Mouse (Mus musculus) fat pad, adult 2 months (tissue): ENCODE data around the gene Ccdc65.

Experiments
- DNase-seq: peaks from one replicate; pipeline ENCODE4 v3.0.0-alpha.2; 2011; ENCODE audit warnings: low read depth, low spot score; ENCODE audit errors: extremely low read depth

Gene Ccdc65

GRCm38 (mm10) chr15:98692171-98692715, 15.8 kb upstream of the Ccdc65 start:
- no peak for DNase-seq

GRCm38 (mm10) chr15:98695726-98696125, 12.3 kb upstream of the Ccdc65 start:
- DNase-seq: no peak

DNA sequence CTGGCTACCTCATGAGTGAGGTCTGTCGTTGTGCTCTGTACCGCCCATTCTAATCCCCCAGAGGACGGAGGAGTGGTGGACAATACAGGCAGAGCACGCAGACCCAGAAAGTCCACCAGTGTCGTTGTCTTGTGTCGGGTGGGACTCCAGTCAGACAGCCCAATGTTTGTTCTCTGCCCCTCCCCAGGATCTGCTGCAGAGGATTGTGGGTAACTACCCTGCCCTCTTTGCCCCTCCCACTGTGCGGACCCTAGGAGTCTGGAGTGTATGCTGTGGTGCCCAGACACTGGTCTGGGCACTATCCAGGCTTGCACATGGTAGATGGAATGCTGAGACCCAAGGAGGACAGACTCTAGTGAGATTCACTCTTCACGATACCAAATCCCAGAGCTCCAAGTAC, 11.8 kb upstream of the Ccdc65 start:
- no peak for DNase-seq

- no peak for DNase-seq
Observed at GRCm38 (mm10) chr15:98699190-98700105, 8.6 kb upstream of the Ccdc65 start.

- no peak for DNase-seq
Observed at GRCm38 (mm10) chr15:98704312-98704711, 3.7 kb upstream of the Ccdc65 start.

DNA sequence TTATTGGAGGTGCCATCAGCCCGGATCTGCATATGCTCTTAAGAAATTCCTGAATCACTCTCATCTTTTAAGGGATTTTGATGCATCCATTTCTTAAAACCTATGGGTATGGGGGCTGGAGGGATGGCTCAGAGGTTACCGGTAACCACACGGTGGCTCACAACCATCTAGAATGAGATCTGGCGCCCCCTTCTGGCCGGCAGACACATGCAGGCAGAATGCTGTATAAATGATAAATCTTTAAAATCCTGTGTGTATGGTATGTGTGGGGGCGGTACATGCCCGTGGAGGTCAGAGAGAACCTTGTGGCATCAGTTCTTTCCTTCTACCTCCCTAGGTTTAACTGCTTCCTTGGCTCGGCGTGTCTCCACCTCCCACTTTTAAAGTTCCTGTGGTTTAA, 2.4 kb downstream of the Ccdc65 start:
- no peak for DNase-seq

DNA sequence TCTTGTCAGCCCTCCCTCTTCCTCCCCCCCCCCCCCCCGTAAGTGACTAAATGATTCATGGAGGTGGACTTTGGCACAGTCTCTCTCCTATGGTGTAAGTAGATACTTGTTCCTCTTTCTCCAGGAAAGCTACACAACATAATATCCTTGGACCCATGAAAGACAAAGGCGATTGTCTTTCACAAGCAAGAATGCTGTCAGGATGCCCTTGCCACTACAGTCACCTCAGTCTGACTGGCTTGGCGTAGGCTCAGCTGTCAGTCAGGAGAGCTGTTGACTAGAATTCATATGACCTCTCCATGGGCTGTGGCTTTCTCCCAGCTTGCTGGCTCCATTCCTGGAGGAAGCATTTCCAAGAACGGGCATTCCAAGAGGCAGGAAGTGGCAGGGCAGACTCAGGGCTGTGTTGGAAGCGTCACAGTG, 6.2 kb downstream of the Ccdc65 start:
- DNase-seq: peak; percentile 19

GRCm38 (mm10) chr15:98717301-98717700, 9.3 kb downstream of the Ccdc65 start:
- no peak for DNase-seq

DNA sequence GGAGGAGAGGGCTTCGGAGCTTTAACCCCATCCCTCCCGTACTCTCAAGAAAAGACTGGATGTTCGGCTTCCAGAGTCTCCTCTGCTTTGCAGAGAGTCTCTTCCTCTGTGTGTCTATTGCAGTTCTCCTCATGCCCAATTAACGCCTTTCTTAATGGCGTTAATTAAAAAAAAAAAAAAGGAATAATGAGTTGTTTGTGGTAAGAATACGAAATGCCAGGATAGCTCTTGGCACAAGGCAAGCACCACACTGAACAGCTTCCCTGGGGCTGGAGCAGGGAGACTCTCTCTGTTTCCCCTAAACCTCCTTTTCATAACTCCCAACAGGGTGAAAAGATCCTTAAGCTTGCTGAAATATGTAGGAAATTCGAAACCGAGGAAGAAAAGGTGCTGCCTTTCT, 14.2 kb downstream of the Ccdc65 start:
- no peak for DNase-seq

DNA sequence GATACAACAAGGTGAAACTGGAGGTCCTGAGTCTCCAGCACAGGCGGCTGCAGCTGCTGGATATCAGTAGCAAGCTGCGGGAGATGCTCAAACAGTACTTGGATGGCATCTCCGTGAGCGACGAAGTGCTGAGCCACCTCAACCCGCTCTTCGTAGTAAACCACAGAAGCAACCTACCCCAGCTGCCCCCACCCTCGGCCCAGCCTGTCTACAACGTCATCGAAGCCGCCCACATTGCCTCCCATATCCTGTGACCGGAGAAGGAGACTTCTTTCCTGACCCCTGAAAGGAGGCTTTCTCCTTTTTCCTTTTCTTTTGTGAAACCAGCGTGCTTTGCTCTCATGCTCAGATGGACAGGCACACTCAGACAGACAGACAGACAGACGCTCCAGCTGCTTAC, 14.8 kb downstream of the Ccdc65 start:
- DNase-seq: no peak

GRCm38 (mm10) chr15:98724441-98724840, 16.4 kb downstream of the Ccdc65 start:
- no peak for DNase-seq

DNA sequence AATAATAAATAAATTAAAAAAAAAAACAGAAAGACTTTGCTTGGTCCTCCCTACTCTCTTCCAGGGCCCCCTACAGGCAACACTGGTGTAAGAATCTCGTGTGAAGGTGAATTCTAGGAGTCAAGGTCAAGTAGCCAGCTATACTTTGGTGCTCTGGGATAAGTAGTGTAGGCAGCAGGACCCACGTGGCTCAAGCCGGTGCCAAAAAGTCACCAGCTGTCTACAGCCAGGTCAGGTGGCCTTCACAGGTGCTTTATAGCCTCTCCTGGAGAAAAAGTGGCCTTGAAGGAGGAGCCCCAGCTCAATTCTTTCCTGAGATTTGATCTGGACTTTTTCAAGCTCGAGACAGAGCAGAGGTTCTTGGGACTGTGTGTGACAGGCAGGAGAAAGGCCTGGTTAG, 18.1 kb downstream of the Ccdc65 start:
- DNase-seq: no peak

- DNase-seq: no peak
Observed at GRCm38 (mm10) chr15:98726746-98727145, 18.7 kb downstream of the Ccdc65 start.

- DNase-seq: no peak
Observed at GRCm38 (mm10) chr15:98727443-98728321, 19.7 kb downstream of the Ccdc65 start, which contains the start of gene Fkbp11. Gene Fkbp11 (minus strand): TSS chr15:98728198.

GRCm38 (mm10) chr15:98728366-98728765, 20.4 kb downstream of the Ccdc65 start:
- no peak for DNase-seq

DNA sequence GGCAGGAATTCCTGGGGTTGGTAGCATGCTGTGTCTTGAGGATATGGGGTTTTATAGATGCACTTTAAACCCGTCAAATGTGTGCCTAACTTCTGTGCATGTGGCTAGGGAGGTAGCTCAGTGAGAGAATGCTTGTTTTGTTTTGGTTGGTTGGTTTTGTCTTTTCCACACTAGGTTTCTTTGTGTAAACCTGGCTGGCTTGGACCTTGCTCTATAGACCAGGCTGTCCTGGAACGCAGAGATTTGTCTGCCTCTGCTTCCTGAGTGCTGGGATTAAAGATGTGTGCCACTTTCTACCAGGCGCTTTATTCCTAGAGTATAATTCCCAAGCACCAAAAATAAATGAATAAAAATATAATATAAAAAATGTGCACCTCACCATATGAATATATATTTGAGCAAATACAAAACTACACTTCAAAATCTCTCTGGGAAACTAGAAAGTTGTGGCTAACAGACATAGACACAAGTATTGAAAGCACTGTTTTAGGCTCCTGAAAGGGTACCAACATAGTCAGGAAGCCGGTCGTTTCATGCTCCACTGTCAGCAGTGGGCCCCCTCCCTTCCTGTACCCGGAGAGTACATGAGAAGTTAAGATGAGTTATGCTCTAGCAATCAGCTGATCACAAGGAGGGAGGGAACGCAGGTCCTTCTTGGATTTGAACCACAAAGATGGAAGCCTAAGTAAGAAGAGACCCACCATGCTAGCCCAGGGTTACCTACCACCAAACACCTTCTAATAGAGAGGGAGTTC, 22.0 kb downstream of the Ccdc65 start:
- no peak for DNase-seq

- no peak for DNase-seq
Observed at GRCm38 (mm10) chr15:98730790-98731189, 22.8 kb downstream of the Ccdc65 start.

GRCm38 (mm10) chr15:98732006-98732531, 24.1 kb downstream of the Ccdc65 start:
- no peak for DNase-seq

- DNase-seq: no peak
Observed at GRCm38 (mm10) chr15:98733370-98733769, 25.4 kb downstream of the Ccdc65 start.

DNA sequence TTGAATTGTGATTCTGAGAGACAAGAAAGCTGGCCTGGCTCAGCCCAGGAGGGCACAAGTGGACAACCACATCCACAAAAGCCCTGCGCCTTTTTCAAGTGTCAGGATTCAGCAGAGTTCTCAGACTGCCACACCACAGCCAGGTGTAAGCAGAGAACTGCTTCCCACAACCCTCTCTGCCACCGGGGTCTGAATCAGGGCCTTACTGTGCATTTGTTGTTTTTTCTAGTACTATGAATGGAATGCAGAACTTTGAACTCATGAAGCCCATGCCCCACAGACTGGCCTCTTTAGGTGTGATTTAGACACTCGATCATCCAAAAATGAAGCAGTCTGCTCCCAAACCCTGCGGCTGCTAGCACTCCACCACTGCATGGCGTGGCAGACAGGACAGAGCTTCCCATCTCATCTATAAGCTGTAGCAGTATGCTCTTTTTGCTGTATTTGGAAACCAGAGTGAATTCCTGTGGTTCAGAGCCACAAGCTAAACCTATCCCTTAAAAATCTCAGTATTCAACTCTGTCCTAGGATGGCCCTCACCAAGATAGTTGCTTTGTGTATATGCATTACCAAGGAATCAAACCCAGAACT, 26.1 kb downstream of the Ccdc65 start:
- DNase-seq: no peak
